26 mouse cellular contexts compared by ENCODE assay signal in the genomic region with DNA sequence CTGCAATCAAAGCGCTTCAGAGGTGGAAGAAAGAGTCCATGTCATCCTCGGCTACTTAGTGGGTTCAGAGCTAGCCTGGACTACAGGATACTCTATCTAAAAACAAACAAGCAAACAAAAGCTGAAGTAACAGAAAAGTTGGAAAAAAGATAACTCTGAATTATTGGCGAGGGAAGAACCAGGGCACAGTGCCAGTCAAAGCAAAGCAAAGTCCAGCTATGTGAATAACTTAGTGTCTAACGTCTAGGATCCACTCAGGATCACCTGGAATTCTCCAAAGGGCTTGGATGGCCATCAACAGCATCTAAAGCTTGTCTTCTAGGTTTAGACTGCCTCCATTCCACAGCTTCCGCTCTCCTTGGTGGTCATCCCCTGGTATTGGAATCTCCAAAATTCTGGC. TPM values are rescaled to one million over a fixed set of nuclear protein-coding genes. Genes with fewer than 3 reads are reported as not detected.
DNase-seq lines count a peak whose midpoint lies in the region; ATAC-seq lines count a peak whose summit lies in the region.
"Had no signal": no experiment of that assay in that cellular context is flagged by ENCODE, and none has a peak within 500 bp of the region (broad histone marks: within the 10 kb centered on the region; RNA-seq: fewer than 3 reads in every experiment).

No protein-coding gene starts in this region.

- H3K9ac ChIP-seq in lung, embryonic 15.5 days, result no peak overlapping the region
- H3K9ac ChIP-seq: embryonic facial prominence, embryonic 13.5 days; embryonic facial prominence, embryonic 15.5 days; forebrain, embryonic 12.5 days had no signal

- no peak overlapping the region for H3K4me3 ChIP-seq in lung, embryonic 15.5 days
- H3K4me3 ChIP-seq: embryonic facial prominence, embryonic 13.5 days; embryonic facial prominence, embryonic 15.5 days; erythroblast, embryonic 14.5 days; forebrain, embryonic 10.5 days; forebrain, embryonic 12.5 days had no signal

- H3K4me2 ChIP-seq in lung, embryonic 15.5 days, result no peak overlapping the region
- H3K4me2 ChIP-seq: embryonic facial prominence, embryonic 13.5 days; embryonic facial prominence, embryonic 15.5 days; forebrain, embryonic 12.5 days had no signal

- 68% methylated on average over 5 of the region's 5 CpGs for WGBS in lung, embryonic 15.5 days

- H3K9me3 ChIP-seq in lung, embryonic 15.5 days, result no peaks in the 10 kb centered on the region
- H3K9me3 ChIP-seq: embryonic facial prominence, embryonic 13.5 days; embryonic facial prominence, embryonic 15.5 days; forebrain, embryonic 10.5 days; forebrain, embryonic 12.5 days had no signal

- peak overlapping the region; percentile 58 for H3K27ac ChIP-seq in lung, embryonic 15.5 days
- H3K27ac ChIP-seq: embryonic facial prominence, embryonic 13.5 days; embryonic facial prominence, embryonic 15.5 days; forebrain, embryonic 10.5 days; forebrain, embryonic 12.5 days had no signal

- DNase-seq in kidney, adult 18-20 months, result peak; percentile 19
- no peak for DNase-seq in kidney, adult 11 months
- peak; percentile 38 for DNase-seq in kidney, adult 9 months
- no peak for DNase-seq in kidney, postnatal 10 days
- DNase-seq in lung, postnatal 25 days (ENCODE audit: low spot score), result no peak
- peak; percentile 46 for DNase-seq in adipocyte (ENCODE audit: low spot score)
- no peak for DNase-seq in cerebellum, postnatal 25 days
- DNase-seq: adrenal gland, adult 8-10 months; adrenal gland, postnatal 14 days; adrenal gland, postnatal 36 days; cerebellum, adult 11-12 months; cerebellum, adult 2 months; cerebellum, adult 9-10 months; cerebellum, postnatal 10 days; cerebellum, postnatal 36 days; embryo, embryonic 11 days had no signal

- H3K4me1 ChIP-seq in lung, embryonic 15.5 days, result peaks cover 17% of the 10 kb centered on the region; the same call in 1 of the 2 replicates
- H3K4me1 ChIP-seq: forebrain, embryonic 12.5 days had no signal

- no peak for ATAC-seq in lung, embryonic 15.5 days (ENCODE audit: borderline replicate concordance, extremely low read depth, low FRiP score, low TSS enrichment)
- ATAC-seq: forebrain, embryonic 14.5 days; forebrain, embryonic 16.5 days had no signal

- no peaks in the 10 kb centered on the region for H3K36me3 ChIP-seq in lung, embryonic 15.5 days
- H3K36me3 ChIP-seq: embryonic facial prominence, embryonic 13.5 days; embryonic facial prominence, embryonic 15.5 days; forebrain, embryonic 10.5 days; forebrain, embryonic 12.5 days had no signal

- no peaks in the 10 kb centered on the region for H3K27me3 ChIP-seq in lung, embryonic 15.5 days
- H3K27me3 ChIP-seq: embryonic facial prominence, embryonic 13.5 days; embryonic facial prominence, embryonic 15.5 days; forebrain, embryonic 12.5 days had no signal

RNA-seq across cellular contexts. Expression of gene Tmem156, which starts 5.5 kb away (rescaled TPM):
- polyA plus RNA-seq in lung, embryonic 15.5 days (2015; fragmentation: Nextera tagmentation; extraction: Ambion mirVana), result 0.42 and 0.50 TPM in 2 replicates
- polyA plus RNA-seq: C2C12; embryonic facial prominence, embryonic 11.5 days; erythroblast, embryonic 14.5 days; forebrain, embryonic 10.5 days; forebrain, embryonic 12.5 days had no signal

RNA-seq across cellular contexts. Expression of gene Klhl5, which starts 9.9 kb away (rescaled TPM):
- 26.8 and 28.6 TPM in 2 replicates for polyA plus RNA-seq in lung, embryonic 15.5 days (2015; fragmentation: Nextera tagmentation; extraction: Ambion mirVana)

Comparison
In these comparisons a context has a peak if more than half of its experiments do, and no peak if none do; other contexts are left out.
1. DNase-seq: peak in kidney, adult 18-20 months (single experiment), kidney, adult 9 months (single experiment) and adipocyte (single experiment); none in kidney, adult 11 months (single experiment), kidney, postnatal 10 days (single experiment), lung, postnatal 25 days (single experiment) and cerebellum, postnatal 25 days (0 of 2).